Mouse (Mus musculus) hindbrain, postnatal 0 days (tissue): ENCODE results near the gene Bud23. TPM values are rescaled to one million over a fixed set of nuclear protein-coding genes. Genes with fewer than 3 reads are reported as not detected.

ENCODE experiments used
- ATAC-seq: fragments of 200-750 bp; cut with Nextera tagmentation; 2 replicates; pipeline ENCODE4 v1.8.0; 2017; ENCODE audit warnings: mild to moderate bottlenecking, moderate TSS enrichment, moderate library complexity
- DNase-seq: peaks from one replicate; pipeline ENCODE4 v3.0.0-alpha.2; 2015; ENCODE audit warnings: low spot score
- H3K27ac ChIP-seq: fragments of 300-500 bp; sonication (generic); 2 replicates; pipeline ENCODE4 v1.5.1; 2014; ENCODE audit warnings: mild to moderate bottlenecking
- H3K27me3 ChIP-seq: fragments of 300-500 bp; sonication (generic); 2 replicates; pipeline ENCODE4 v1.6.1; 2014; ENCODE audit warnings: low read length, mixed read lengths; ENCODE audit not compliant: insufficient read depth
- H3K36me3 ChIP-seq: fragments of 300-500 bp; sonication (generic); 2 replicates; pipeline ENCODE4 v1.6.1; 2014; ENCODE audit warnings: low read length, mixed read lengths; ENCODE audit not compliant: insufficient read depth
- H3K4me1 ChIP-seq: fragments of 300-500 bp; sonication (generic); 2 replicates; pipeline ENCODE4 v1.6.1; 2014; ENCODE audit warnings: antibody characterized with exemption, low read length, mixed read lengths; ENCODE audit not compliant: insufficient read depth
- H3K4me2 ChIP-seq: fragments of 300-500 bp; sonication (generic); 2 replicates; pipeline ENCODE4 v1.6.1; 2014; ENCODE audit warnings: low read depth, mild to moderate bottlenecking, low read length, moderate library complexity, mixed read lengths
- H3K4me3 ChIP-seq: fragments of 300-500 bp; sonication (generic); 2 replicates; pipeline ENCODE4 v1.5.1; 2014; ENCODE audit warnings: low read length
- H3K9ac ChIP-seq: fragments of 300-500 bp; sonication (generic); replicated peaks from 2 replicates; pipeline ENCODE4 v1.6.1; 2014; ENCODE audit warnings: mild to moderate bottlenecking, low read length, moderate library complexity, mixed read lengths
- H3K9me3 ChIP-seq: fragments of 300-500 bp; sonication (generic); 2 replicates; pipeline ENCODE4 v1.6.1; 2016; ENCODE audit warnings: low read length, mixed read lengths
- CTCF ChIP-seq: IDR thresholded peaks from 2 replicates; pipeline ENCODE4 v1.5.1; 2016; ENCODE audit warnings: antibody characterized with exemption, control low read depth, low read depth
- WGBS: fragments of 180-500 bp; shearing (Covaris S2); extraction: QIAGEN DNeasy Blood & Tissue Kit; methylation state at CpG from one replicate; pipeline ENCODE4 v1.1.7; 2014; 5-methylcytosine and 5-hydroxymethylcytosine counted together
- polyA plus RNA-seq: library from polyadenylated mRNA; unstranded; fragments of >200 nt; fragmentation: Nextera tagmentation; extraction: Ambion mirVana; gene quantifications from 2 replicates; pipeline ENCODE4 v1.2.1, GENCODE M21; 2015
- total RNA-seq: library from RNA; depleted of rRNA; stranded (reverse); fragments of >200 nt; gene quantifications from 2 replicates; pipeline ENCODE4 v1.2.3, GENCODE M21; 2014

Bud23 gene
- total and polyA plus RNA-seq, 2 experiments from 2014 or later: 44.8 to 64.5 TPM

- 2% methylated on average over 11 of the region's 11 CpGs for WGBS
Observed at GRCm38 (mm10) chr5:135078482-135078810, 13.7 kb upstream of the Bud23 start.

GRCm38 (mm10) chr5:135077564-135078481 lies 13.1 kb upstream of the Bud23 start, which contains the start of gene Vps37d:
TSS of gene Vps37d (minus strand) at chr5:135078266.
- peak; percentile 96 for DNase-seq
- Histone ChIP-seq H3K27me3 (no peaks in the 10 kb centered on the region), H3K4me2 (peak within 1 kb of the TSS; percentile 71), H3K9me3 (no peaks in the 10 kb centered on the region), H3K27ac (peak within 1 kb of the TSS; percentile 94), H3K9ac (peak within 1 kb of the TSS; percentile 100), H3K4me1 (no peaks in the 10 kb centered on the region), H3K4me3 (peak within 1 kb of the TSS; percentile 92), H3K36me3 (peaks cover 8% of the 10 kb centered on the region)
- peak; percentile 67 for TF ChIP-seq CTCF
- WGBS: 2% methylated on average over 46 of the region's 83 CpGs
- ATAC-seq: peak; percentile 90

More at GRCm38 (mm10) chr5:135078482-135078810, 13.7 kb upstream of the Bud23 start:
- H3K36me3 ChIP-seq: peaks cover 8% of the 10 kb centered on the region
- no peaks in the 10 kb centered on the region for H3K4me1 ChIP-seq
- no peaks in the 10 kb centered on the region for H3K27me3 ChIP-seq
- H3K27ac ChIP-seq: peak overlapping the region; percentile 94; the same call in 1 of the 2 replicates
- DNase-seq (no peak), ATAC-seq (no peak)
- H3K9ac ChIP-seq: peak overlapping the region; percentile 100
- H3K9me3 ChIP-seq: no peaks in the 10 kb centered on the region
- peak overlapping the region; percentile 92 for H3K4me3 ChIP-seq
- no peak for TF ChIP-seq CTCF
- peak overlapping the region; percentile 71 for H3K4me2 ChIP-seq

GRCm38 (mm10) chr5:135076931-135077505 lies 12.3 kb upstream of the Bud23 start:
- peak; percentile 74 for DNase-seq
- H3K27ac ChIP-seq: peak overlapping the region; percentile 94

DNA sequence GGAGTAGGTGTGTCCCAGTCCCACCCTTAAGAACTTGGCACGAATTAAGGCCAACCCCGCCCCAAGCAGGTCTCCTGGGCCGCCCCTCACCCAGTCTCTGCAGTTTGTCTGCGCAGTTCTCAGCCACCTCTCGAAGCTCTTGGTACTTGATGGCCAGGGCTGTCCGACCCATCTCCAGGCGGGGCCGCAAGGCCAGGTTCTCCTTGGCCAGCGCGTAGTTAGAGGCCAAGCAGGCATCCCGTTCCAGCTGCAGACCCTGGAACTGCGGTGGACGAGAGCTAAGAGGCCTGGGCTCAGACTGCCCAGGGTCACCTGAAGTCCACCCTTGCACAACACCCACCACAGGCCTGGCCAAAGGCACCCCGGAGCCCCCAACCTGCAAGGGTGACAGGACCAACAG lies 11.6 kb upstream of the Bud23 start:
- H3K9ac ChIP-seq: peak overlapping the region; percentile 100; the same call in 1 of the 2 replicates
- DNase-seq (no peak), ATAC-seq (no peak)
- peaks cover 14% of the 10 kb centered on the region for H3K36me3 ChIP-seq
- peak overlapping the region; percentile 71 for H3K4me2 ChIP-seq
- no peak for TF ChIP-seq CTCF
- WGBS: 92% methylated on average over 14 of the region's 14 CpGs
- no peaks in the 10 kb centered on the region for H3K9me3 ChIP-seq
- no peaks in the 10 kb centered on the region for H3K27me3 ChIP-seq
- H3K4me3 ChIP-seq: peak overlapping the region; percentile 92
- no peak overlapping the region for H3K27ac ChIP-seq
- no peaks in the 10 kb centered on the region for H3K4me1 ChIP-seq

More at GRCm38 (mm10) chr5:135076931-135077505, 12.3 kb upstream of the Bud23 start:
- WGBS: 7% methylated on average over 14 of the region's 14 CpGs
- Histone ChIP-seq H3K4me1 (no peaks in the 10 kb centered on the region), H3K27me3 (no peaks in the 10 kb centered on the region), H3K36me3 (peaks cover 14% of the 10 kb centered on the region), H3K4me2 (peak overlapping the region; percentile 71), H3K4me3 (peak overlapping the region; percentile 92), H3K9ac (peak overlapping the region; percentile 100), H3K9me3 (no peaks in the 10 kb centered on the region)
- TF ChIP-seq CTCF: no peak
- peak; percentile 61 for ATAC-seq

GRCm38 (mm10) chr5:135075655-135076054 lies 10.9 kb upstream of the Bud23 start:
- no peaks in the 10 kb centered on the region for H3K9me3 ChIP-seq
- no peaks in the 10 kb centered on the region for H3K4me1 ChIP-seq
- no peak for DNase-seq
- no peak overlapping the region for H3K27ac ChIP-seq
- no peak overlapping the region for H3K9ac ChIP-seq
- H3K4me3 ChIP-seq: no peak overlapping the region
- peaks cover 14% of the 10 kb centered on the region for H3K36me3 ChIP-seq
- no peaks in the 10 kb centered on the region for H3K27me3 ChIP-seq
- 64% methylated on average over 4 of the region's 4 CpGs for WGBS
- no peak for ATAC-seq
- H3K4me2 ChIP-seq: no peak overlapping the region
- peak; percentile 45 for TF ChIP-seq CTCF

- WGBS: 25% methylated on average over 24 of the region's 26 CpGs
- no peak overlapping the region for H3K4me3 ChIP-seq
- no peak for TF ChIP-seq CTCF
Observed at GRCm38 (mm10) chr5:135073349-135074150, 8.8 kb upstream of the Bud23 start.

More at GRCm38 (mm10) chr5:135073349-135074150, 8.8 kb upstream of the Bud23 start:
- no peaks in the 10 kb centered on the region for H3K27me3 ChIP-seq
- no peaks in the 10 kb centered on the region for H3K9me3 ChIP-seq
- no peak for ATAC-seq
- H3K36me3 ChIP-seq: peaks cover 14% of the 10 kb centered on the region
- H3K27ac ChIP-seq: no peak overlapping the region
- H3K4me2 ChIP-seq: no peak overlapping the region
- no peaks in the 10 kb centered on the region for H3K4me1 ChIP-seq
- DNase-seq: no peak
- no peak overlapping the region for H3K9ac ChIP-seq
